Mouse (Mus musculus): Measurements from ENCODE around the gene Lypd6b.

GRCm38 (mm10) chr2:49868116-49868858 is 80.8 kb downstream of the Lypd6b start:
- no peak for TF ChIP-seq CTCF (IDR thresholded peaks at IDR 0.05; ENCODE audit: low read depth, low read length)
- no peak for TF ChIP-seq TAL1 (conservative IDR thresholded peaks at IDR 0.05; ENCODE audit: low read depth, low read length)
- no peak for TF ChIP-seq POLR2AphosphoS5 (IDR thresholded peaks at IDR 0.05; ENCODE audit: insufficient replicate concordance, low read depth, low read length)

All from G1E (cell line).